Mouse (Mus musculus) ES-Bruce4 (cell line): ENCODE data around the gene Tnp2.

Experiments
- CTCF ChIP-seq: IDR thresholded peaks from one replicate; pipeline ENCODE4 v1.8.1; 2011; ENCODE audit warnings: low read depth, low read length
- EP300 ChIP-seq: IDR thresholded peaks from 2 replicates; pipeline ENCODE4 v1.6.1; 2011; ENCODE audit warnings: low read depth, low read length; ENCODE audit not compliant: insufficient read depth
- POLR2A ChIP-seq: IDR thresholded peaks from one replicate; pipeline ENCODE4 v1.8.1; 2011; ENCODE audit warnings: low read length; ENCODE audit not compliant: insufficient read depth

GRCm38 (mm10) chr16:10749824-10750223 lies 38.6 kb downstream of the Tnp2 start:
- TF ChIP-seq CTCF (no peak), POLR2A (no peak), EP300 (no peak)
